ENCODE assay signal across 11 mouse cellular contexts in genomic region chr7:117896528-117896927, GRCm38 (mm10).
DNase-seq lines count a peak whose midpoint lies in the region; ATAC-seq lines count a peak whose summit lies in the region.
"Had no signal": no experiment of that assay in that cellular context is flagged by ENCODE, and none has a peak within 500 bp of the region (broad histone marks: within the 10 kb centered on the region; RNA-seq: fewer than 3 reads in every experiment).

No protein-coding gene starts in this region.

- H3K27ac ChIP-seq in intestine, embryonic 15.5 days, result no peak overlapping the region
- H3K27ac ChIP-seq: forebrain, embryonic 12.5 days had no signal

- WGBS in intestine, embryonic 15.5 days, result 95% methylated on average over 2 of the region's 2 CpGs

- no peak overlapping the region for H3K9ac ChIP-seq in intestine, embryonic 15.5 days
- H3K9ac ChIP-seq: forebrain, embryonic 12.5 days had no signal

- no peak overlapping the region for H3K4me3 ChIP-seq in intestine, embryonic 15.5 days (replicated peaks)
- H3K4me3 ChIP-seq: forebrain, embryonic 12.5 days had no signal

- DNase-seq in heart, postnatal 4 days, result peak; percentile 68
- no peak for DNase-seq in heart, adult 11 months
- DNase-seq in urinary bladder, postnatal 14 days (ENCODE audit: low spot score), result peak; percentile 15
- DNase-seq in urinary bladder, adult 2 months (ENCODE audit: low spot score), result no peak
- DNase-seq in frontal cortex, postnatal 10 days (ENCODE audit: low spot score in 2 of 2), result no peak
- DNase-seq: gastrocnemius, postnatal 25 days had no signal

- no peaks in the 10 kb centered on the region for H3K27me3 ChIP-seq in intestine, embryonic 15.5 days (replicated peaks)
- H3K27me3 ChIP-seq: forebrain, embryonic 12.5 days had no signal

- no peaks in the 10 kb centered on the region for H3K9me3 ChIP-seq in intestine, embryonic 15.5 days
- H3K9me3 ChIP-seq: forebrain, embryonic 12.5 days had no signal

- no peak overlapping the region for H3K4me2 ChIP-seq in intestine, embryonic 15.5 days (replicated peaks)
- H3K4me2 ChIP-seq: forebrain, embryonic 12.5 days had no signal

- peak; percentile 76 to 88; a peak in 3 of 4 replicates for ATAC-seq in hematopoietic stem cell, adult 5-6 weeks (replicated peaks in 1 of 2; ENCODE audit: insufficient read depth in 1 of 2, low FRiP score in 2 of 2, low TSS enrichment in 1 of 2, low read depth in 1 of 2, poor library complexity in 2 of 2, severe bottlenecking in 2 of 2)
- no peak for ATAC-seq in intestine, embryonic 15.5 days
- ATAC-seq: activated CD4-positive, CD25-positive, alpha-beta regulatory T cell, adult 4 months; hindbrain, embryonic 16.5 days had no signal

- H3K4me1 ChIP-seq in intestine, embryonic 15.5 days (replicated peaks), result no peaks in the 10 kb centered on the region
- H3K4me1 ChIP-seq: forebrain, embryonic 12.5 days had no signal

- no peaks in the 10 kb centered on the region for H3K36me3 ChIP-seq in intestine, embryonic 15.5 days
- H3K36me3 ChIP-seq: forebrain, embryonic 12.5 days had no signal

Comparison
In these comparisons a context has a peak if more than half of its experiments do, and no peak if none do; other contexts are left out.
1. DNase-seq: peak in heart, postnatal 4 days (single experiment) and urinary bladder, postnatal 14 days (single experiment); none in heart, adult 11 months (single experiment), urinary bladder, adult 2 months (single experiment) and frontal cortex, postnatal 10 days (0 of 2).